Mouse (Mus musculus) intestine, postnatal 0 days (tissue): ENCODE results near the gene Ubqln2. TPM values are rescaled to one million over a fixed set of nuclear protein-coding genes. Genes with fewer than 3 reads are reported as not detected.
A peak's percentile ranks its signal among the peaks of the same experiment; 100 is the strongest.

Source experiments
- ATAC-seq: fragments of 200-750 bp; cut with Nextera tagmentation; 2 replicates; pipeline ENCODE4 v1.8.0; 2017; ENCODE audit warnings: mild to moderate bottlenecking, moderate TSS enrichment, moderate library complexity
- H3K27ac ChIP-seq: fragments of 300-500 bp; sonication (generic); 2 replicates; pipeline ENCODE4 v1.5.1; 2014; ENCODE audit warnings: mild to moderate bottlenecking, low read depth, low read length, moderate library complexity
- H3K27me3 ChIP-seq: fragments of 300-500 bp; sonication (generic); replicated peaks from 2 replicates; pipeline ENCODE4 v1.6.1; 2014; ENCODE audit warnings: low read length, mixed read lengths; ENCODE audit not compliant: control insufficient read depth, insufficient read depth
- H3K36me3 ChIP-seq: fragments of 300-500 bp; sonication (generic); 2 replicates; pipeline ENCODE4 v1.6.1; 2014; ENCODE audit warnings: mild to moderate bottlenecking, moderate library complexity; ENCODE audit not compliant: control insufficient read depth, insufficient read depth
- H3K4me1 ChIP-seq: fragments of 300-500 bp; sonication (generic); replicated peaks from 2 replicates; pipeline ENCODE4 v1.6.1; 2014; ENCODE audit warnings: antibody characterized with exemption, low read length, mixed read lengths; ENCODE audit not compliant: control insufficient read depth, insufficient read depth
- H3K4me2 ChIP-seq: fragments of 300-500 bp; sonication (generic); replicated peaks from 2 replicates; pipeline ENCODE4 v1.6.1; 2014; ENCODE audit warnings: low read depth, mild to moderate bottlenecking, moderate library complexity
- H3K4me3 ChIP-seq: fragments of 300-500 bp; sonication (generic); 2 replicates; pipeline ENCODE4 v1.5.1; 2014; ENCODE audit warnings: low read depth, low read length
- H3K9ac ChIP-seq: fragments of 300-500 bp; sonication (generic); 2 replicates; pipeline ENCODE4 v1.6.1; 2014; ENCODE audit warnings: mild to moderate bottlenecking, low read depth, low read length
- H3K9me3 ChIP-seq: fragments of 300-500 bp; sonication (generic); 2 replicates; pipeline ENCODE4 v1.6.1; 2016; ENCODE audit warnings: mixed run types; ENCODE audit not compliant: control insufficient read depth
- CTCF ChIP-seq: sonication (generic); IDR thresholded peaks from 2 replicates; pipeline ENCODE4 v1.5.1; 2016; ENCODE audit warnings: low read depth, mild to moderate bottlenecking, control low read depth, antibody characterized with exemption, moderate library complexity
- WGBS: fragments of 180-500 bp; shearing (Covaris S2); extraction: QIAGEN DNeasy Blood & Tissue Kit; methylation state at CpG from one replicate; pipeline ENCODE4 v1.1.7; 2014; 5-methylcytosine and 5-hydroxymethylcytosine counted together
- polyA plus RNA-seq: library from polyadenylated mRNA; unstranded; fragments of >200 nt; fragmentation: Nextera tagmentation; extraction: Ambion mirVana; gene quantifications from 2 replicates; pipeline ENCODE4 v1.2.1, GENCODE M21; 2015

Ubqln2 gene
- polyA plus RNA-seq, result 11.9 and 12.1 TPM in 2 replicates

DNA sequence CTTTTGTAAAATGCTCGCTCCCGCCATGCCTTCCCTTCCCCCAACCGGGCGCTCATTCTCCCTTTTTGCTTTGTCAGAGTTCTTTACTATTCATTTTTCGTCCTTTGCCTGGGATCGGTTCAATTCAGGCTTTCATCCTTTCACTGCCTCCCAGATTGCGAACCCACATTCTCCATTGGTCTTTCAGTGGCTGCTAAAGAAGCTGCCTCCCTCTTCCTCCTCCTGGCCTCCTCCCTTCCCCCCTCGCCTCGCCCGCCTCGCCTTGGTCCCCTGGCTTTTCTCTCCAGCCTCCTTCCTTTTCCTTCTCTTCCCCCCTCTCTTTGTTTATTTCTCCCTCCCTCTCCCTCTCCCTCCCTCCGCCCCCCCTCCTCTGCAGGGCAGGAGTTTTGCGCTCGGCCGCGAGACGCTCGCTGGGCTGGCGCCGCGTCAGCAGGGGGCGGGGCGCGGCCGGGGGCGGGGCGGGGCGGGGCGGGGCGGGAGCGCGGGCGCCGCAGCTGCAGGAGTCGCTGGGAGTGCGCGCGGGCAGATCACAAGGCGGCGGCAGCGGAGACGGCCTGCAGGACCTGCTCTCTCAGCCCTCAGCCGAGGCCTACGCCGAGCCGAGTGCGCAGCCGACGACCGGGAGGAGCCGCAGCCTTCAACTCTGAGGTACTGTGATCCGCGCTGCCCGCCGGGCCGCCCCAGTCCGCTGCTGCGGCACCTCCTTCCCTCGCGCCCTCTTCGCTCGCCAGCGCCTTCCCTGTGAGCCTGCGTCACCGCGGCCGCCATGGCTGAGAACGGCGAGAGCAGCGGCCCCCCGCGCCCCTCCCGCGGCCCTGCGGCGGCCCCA, at the start of gene Ubqln2:
Gene Ubqln2, plus strand, starts transcription at position 540 of the 829 bp plus-strand sequence.
- Histone ChIP-seq H3K36me3 (no peaks in the 10 kb centered on the region), H3K27me3 (no peaks in the 10 kb centered on the region), H3K9me3 (no peaks in the 10 kb centered on the region), H3K4me3 (peak within 1 kb of the TSS; percentile 60), H3K9ac (peak within 1 kb of the TSS; percentile 67), H3K4me1 (no peaks in the 10 kb centered on the region), H3K4me2 (peak within 1 kb of the TSS; percentile 70), H3K27ac (peak within 1 kb of the TSS; percentile 84)
- WGBS, result 15% methylated on average over 67 of the region's 76 CpGs
- peak; percentile 96 for ATAC-seq
- TF ChIP-seq CTCF, result no peak

DNA sequence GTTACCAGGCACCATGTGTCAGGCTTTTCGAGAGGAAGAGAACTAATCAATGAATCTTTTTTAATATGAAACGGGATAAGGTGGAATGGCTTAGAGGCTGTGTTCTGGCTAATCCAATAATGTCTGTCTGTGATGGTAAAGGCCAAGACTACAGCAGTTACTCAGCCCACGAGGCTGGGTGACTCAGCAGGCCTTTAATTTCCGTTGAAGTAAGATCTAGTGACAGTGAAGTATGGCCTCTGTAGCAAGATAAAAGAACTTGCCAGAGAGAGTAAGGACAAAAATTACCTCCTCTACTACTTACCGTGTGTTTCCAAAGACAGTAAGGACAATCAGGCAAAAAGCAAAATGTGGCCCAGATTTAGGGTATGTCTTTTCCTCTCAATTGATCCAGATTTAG, 46.1 kb upstream of the Ubqln2 start:
- no peak overlapping the region for H3K27ac ChIP-seq
- TF ChIP-seq CTCF, result no peak
- no peaks in the 10 kb centered on the region for H3K4me1 ChIP-seq
- H3K9ac ChIP-seq, result no peak overlapping the region
- H3K4me2 ChIP-seq, result no peak overlapping the region
- H3K4me3 ChIP-seq, result no peak overlapping the region
- no peak for ATAC-seq
- H3K27me3 ChIP-seq, result no peaks in the 10 kb centered on the region
- WGBS, result 70% methylated on average over 5 of the region's 5 CpGs
- H3K36me3 ChIP-seq, result no peaks in the 10 kb centered on the region
- no peaks in the 10 kb centered on the region for H3K9me3 ChIP-seq

DNA sequence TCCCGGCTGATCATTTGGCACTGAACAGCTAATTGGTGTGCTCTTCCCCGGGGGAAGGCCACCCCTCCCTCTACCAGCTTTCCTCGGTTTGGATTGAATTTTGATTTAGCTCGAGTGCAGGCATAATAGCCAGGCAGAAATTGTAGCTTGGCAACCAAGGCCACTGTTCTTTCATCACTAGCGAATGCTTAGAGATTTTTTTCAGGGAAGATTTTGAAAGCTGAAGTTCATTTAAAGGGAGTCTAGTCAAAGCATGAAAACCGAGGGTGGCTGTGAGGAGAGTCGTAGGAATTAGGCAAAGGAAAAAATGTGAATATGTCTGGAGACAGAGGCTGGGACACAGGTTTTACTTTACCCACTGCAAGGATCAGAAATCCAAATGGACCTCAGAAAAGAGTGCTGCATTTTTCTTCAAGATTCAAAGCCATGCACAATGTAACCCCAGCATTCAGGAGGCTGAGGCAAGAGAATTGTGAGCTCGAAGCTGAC, 21.2 kb upstream of the Ubqln2 start:
- TF ChIP-seq CTCF, result no peak
- Histone ChIP-seq H3K4me1 (no peaks in the 10 kb centered on the region), H3K36me3 (no peaks in the 10 kb centered on the region), H3K9ac (no peak overlapping the region), H3K27ac (no peak overlapping the region), H3K27me3 (no peaks in the 10 kb centered on the region), H3K4me2 (no peak overlapping the region), H3K4me3 (no peak overlapping the region), H3K9me3 (no peaks in the 10 kb centered on the region)
- WGBS, result 69% methylated on average over 8 of the region's 8 CpGs
- ATAC-seq, result no peak

DNA sequence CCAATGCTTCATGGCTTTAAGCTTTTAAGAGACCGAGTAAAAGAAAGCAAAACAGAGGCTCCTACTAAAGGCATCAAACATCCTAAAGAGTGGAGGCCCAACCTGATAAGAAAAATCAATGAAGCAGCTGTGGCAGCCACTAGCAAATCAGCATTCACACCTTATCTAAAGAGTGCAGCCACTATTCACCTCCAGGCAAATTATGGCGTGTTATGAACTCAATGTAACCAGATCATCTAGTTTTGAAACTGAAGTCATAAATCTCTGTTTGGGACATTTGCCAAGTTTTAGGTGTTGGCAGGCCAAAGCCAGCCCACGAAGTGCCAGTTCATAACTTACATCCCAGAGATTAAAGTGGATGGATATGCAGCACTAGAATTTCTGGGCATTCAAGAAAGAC, 5.7 kb upstream of the Ubqln2 start:
- Histone ChIP-seq H3K36me3 (no peaks in the 10 kb centered on the region), H3K9me3 (no peaks in the 10 kb centered on the region), H3K9ac (no peak overlapping the region), H3K4me3 (no peak overlapping the region), H3K4me2 (no peak overlapping the region), H3K4me1 (no peaks in the 10 kb centered on the region), H3K27ac (no peak overlapping the region), H3K27me3 (no peaks in the 10 kb centered on the region)
- ATAC-seq, result peak; percentile 80
- 37% methylated on average over 3 of the region's 3 CpGs for WGBS
- TF ChIP-seq CTCF, result no peak

DNA sequence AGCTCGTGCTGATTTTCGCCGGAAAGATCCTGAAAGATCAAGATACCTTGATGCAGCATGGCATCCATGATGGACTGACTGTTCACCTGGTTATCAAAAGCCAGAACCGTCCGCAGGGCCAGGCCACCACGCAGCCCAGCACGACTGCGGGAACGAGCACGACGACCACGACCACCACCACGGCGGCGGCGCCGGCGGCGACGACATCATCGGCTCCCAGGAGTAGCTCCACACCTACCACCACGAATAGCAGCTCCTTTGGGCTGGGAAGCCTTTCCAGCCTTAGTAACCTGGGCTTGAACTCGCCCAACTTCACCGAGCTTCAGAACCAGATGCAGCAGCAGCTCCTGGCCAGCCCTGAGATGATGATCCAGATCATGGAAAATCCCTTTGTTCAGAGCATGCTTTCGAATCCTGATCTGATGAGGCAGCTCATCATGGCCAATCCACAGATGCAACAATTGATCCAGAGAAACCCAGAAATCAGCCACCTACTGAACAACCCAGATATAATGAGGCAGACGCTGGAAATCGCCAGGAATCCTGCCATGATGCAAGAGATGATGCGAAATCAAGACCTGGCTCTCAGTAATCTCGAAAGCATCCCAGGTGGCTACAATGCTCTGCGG, 752 bp downstream of the Ubqln2 start:
- no peak for TF ChIP-seq CTCF
- 26% methylated on average over 30 of the region's 30 CpGs for WGBS
- no peaks in the 10 kb centered on the region for H3K36me3 ChIP-seq
- H3K27me3 ChIP-seq, result no peaks in the 10 kb centered on the region
- no peak for ATAC-seq
- H3K9me3 ChIP-seq, result no peaks in the 10 kb centered on the region
- H3K4me3 ChIP-seq, result peak overlapping the region; percentile 60
- peak overlapping the region; percentile 84; the same call in 1 of the 2 replicates for H3K27ac ChIP-seq
- peak overlapping the region; percentile 70 for H3K4me2 ChIP-seq
- no peaks in the 10 kb centered on the region for H3K4me1 ChIP-seq
- H3K9ac ChIP-seq, result peak overlapping the region; percentile 67

DNA sequence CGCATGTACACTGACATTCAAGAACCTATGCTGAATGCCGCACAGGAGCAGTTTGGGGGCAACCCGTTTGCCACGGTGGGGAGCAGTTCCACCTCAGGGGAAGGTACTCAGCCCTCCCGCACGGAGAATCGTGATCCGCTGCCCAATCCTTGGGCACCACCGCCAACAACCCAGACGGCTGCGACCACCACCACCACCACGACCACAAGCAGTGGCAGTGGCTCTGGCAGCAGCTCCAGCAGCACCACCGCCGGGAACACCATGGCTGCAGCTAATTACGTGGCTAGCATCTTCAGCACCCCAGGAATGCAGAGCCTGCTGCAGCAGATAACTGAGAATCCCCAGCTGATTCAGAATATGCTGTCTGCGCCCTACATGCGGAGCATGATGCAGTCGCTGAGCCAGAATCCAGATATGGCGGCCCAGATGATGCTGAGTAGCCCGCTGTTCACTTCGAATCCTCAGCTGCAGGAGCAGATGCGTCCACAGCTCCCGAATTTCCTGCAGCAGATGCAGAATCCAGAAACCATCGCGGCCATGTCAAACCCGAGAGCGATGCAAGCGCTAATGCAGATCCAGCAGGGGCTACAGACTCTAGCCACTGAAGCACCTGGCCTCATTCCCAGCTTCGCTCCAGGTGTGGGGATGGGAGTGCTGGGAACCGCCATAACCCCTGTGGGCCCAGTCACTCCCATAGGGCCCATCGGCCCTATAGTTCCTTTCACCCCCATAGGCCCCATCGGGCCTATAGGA, 1.4 kb downstream of the Ubqln2 start:
- Histone ChIP-seq H3K36me3 (no peaks in the 10 kb centered on the region), H3K9me3 (no peaks in the 10 kb centered on the region), H3K4me3 (peak overlapping the region; percentile 60), H3K4me2 (peak overlapping the region; percentile 70), H3K27ac (no peak overlapping the region), H3K4me1 (no peaks in the 10 kb centered on the region), H3K9ac (0 out of 2 replicates have a peak overlapping the region, but pooled peaks have one; percentile 7), H3K27me3 (no peaks in the 10 kb centered on the region)
- WGBS, result 30% methylated on average over 32 of the region's 32 CpGs
- no peak for TF ChIP-seq CTCF
- no peak for ATAC-seq
